In the genomic region with DNA sequence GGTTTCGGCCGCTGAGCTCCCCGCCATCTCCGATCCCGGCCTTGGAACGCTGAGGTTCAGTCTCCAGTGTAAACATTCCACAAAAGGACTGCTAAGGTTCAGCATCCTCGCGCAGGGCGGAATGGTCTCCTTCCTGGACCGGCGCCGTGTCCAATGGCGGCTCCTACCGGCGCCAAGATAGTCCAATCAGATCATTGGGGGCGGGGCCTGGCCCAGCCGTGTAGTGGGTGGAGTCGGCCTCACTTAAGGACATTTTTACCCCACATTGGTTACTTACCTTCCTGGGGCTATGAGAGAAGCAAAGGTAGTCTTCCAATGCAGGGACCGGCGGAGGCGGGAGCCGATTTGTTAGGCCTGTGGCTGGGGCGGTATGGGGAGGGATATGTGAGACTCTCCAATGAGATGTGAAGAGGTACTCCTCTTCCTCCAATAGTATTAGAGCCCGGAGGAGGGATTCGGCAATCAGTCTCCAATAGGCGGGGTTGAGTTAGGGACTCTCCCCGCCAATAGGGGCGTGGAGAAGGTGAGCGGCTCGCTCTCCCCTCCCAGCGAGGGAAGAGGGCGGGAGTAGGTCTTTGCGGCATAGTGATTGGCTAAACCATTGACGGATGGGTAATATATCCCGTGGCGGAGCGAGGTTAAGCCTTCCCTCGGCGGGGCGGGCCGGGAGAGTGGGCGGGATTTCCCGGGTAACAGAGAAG, we compare ENCODE assay signal across 7 mouse cellular contexts. TPM values are rescaled to one million over a fixed set of nuclear protein-coding genes. Genes with fewer than 3 reads are reported as not detected.
A peak's percentile ranks its signal among the peaks of the same experiment; 100 is the strongest.
DNase-seq lines count a peak whose midpoint lies in the region; ATAC-seq lines count a peak whose summit lies in the region.

No protein-coding gene starts in this region.

- no peaks in the 10 kb centered on the region for H3K9me3 ChIP-seq in embryonic facial prominence, embryonic 12.5 days
- H3K9me3 ChIP-seq in limb, embryonic 11.5 days (ENCODE audit: control insufficient read depth, low read length), result no peaks in the 10 kb centered on the region
- no peaks in the 10 kb centered on the region for H3K9me3 ChIP-seq in midbrain, embryonic 14.5 days (ENCODE audit: control insufficient read depth, low read length)

- H3K4me2 ChIP-seq in embryonic facial prominence, embryonic 12.5 days (replicated peaks), result peak overlapping the region; percentile 92
- H3K4me2 ChIP-seq in limb, embryonic 11.5 days (ENCODE audit: low read depth, severe bottlenecking), result peak overlapping the region; percentile 83
- H3K4me2 ChIP-seq in midbrain, embryonic 14.5 days (ENCODE audit: low read length), result peak overlapping the region; percentile 84

- H3K36me3 ChIP-seq in embryonic facial prominence, embryonic 12.5 days, result no peaks in the 10 kb centered on the region
- H3K36me3 ChIP-seq in limb, embryonic 11.5 days (ENCODE audit: control insufficient read depth, insufficient read depth, low read length), result no peaks in the 10 kb centered on the region; the same call in 1 of the 2 replicates
- no peaks in the 10 kb centered on the region for H3K36me3 ChIP-seq in midbrain, embryonic 14.5 days (ENCODE audit: control insufficient read depth, insufficient read depth, low read length)

- WGBS in embryonic facial prominence, embryonic 12.5 days, result under 1% methylated on average over 43 of the region's 43 CpGs
- WGBS in limb, embryonic 11.5 days, result under 1% methylated on average over 43 of the region's 43 CpGs
- WGBS in midbrain, embryonic 14.5 days, result under 1% methylated on average over 43 of the region's 43 CpGs

- peak overlapping the region; percentile 98 for H3K27ac ChIP-seq in embryonic facial prominence, embryonic 12.5 days
- H3K27ac ChIP-seq in limb, embryonic 11.5 days (replicated peaks; ENCODE audit: low read depth, low read length), result peak overlapping the region; percentile 94
- peak overlapping the region; percentile 95 for H3K27ac ChIP-seq in midbrain, embryonic 14.5 days (replicated peaks; ENCODE audit: low read depth, low read length)

- peak overlapping the region; percentile 89 for H3K9ac ChIP-seq in embryonic facial prominence, embryonic 12.5 days
- peak overlapping the region; percentile 80; the same call in 1 of the 2 replicates for H3K9ac ChIP-seq in limb, embryonic 11.5 days (ENCODE audit: low read length)
- H3K9ac ChIP-seq in midbrain, embryonic 14.5 days (replicated peaks; ENCODE audit: low read length), result peak overlapping the region; percentile 74; the same call in 1 of the 2 replicates

- peaks cover 15% of the 10 kb centered on the region; the same call in 1 of the 2 replicates for H3K4me1 ChIP-seq in embryonic facial prominence, embryonic 12.5 days
- peaks cover 8% of the 10 kb centered on the region; the same call in 1 of the 2 replicates for H3K4me1 ChIP-seq in limb, embryonic 11.5 days (ENCODE audit: control insufficient read depth, insufficient read depth, low read length)
- peaks cover 16% of the 10 kb centered on the region for H3K4me1 ChIP-seq in midbrain, embryonic 14.5 days (ENCODE audit: control insufficient read depth, insufficient read depth, low read length)

- no peaks in the 10 kb centered on the region for H3K27me3 ChIP-seq in embryonic facial prominence, embryonic 12.5 days
- H3K27me3 ChIP-seq in limb, embryonic 11.5 days (ENCODE audit: control insufficient read depth, insufficient read depth, low read length), result no peaks in the 10 kb centered on the region
- H3K27me3 ChIP-seq in midbrain, embryonic 14.5 days (ENCODE audit: control insufficient read depth, insufficient read depth, low read length), result no peaks in the 10 kb centered on the region

- peak; percentile 87 for ATAC-seq in embryonic facial prominence, embryonic 12.5 days (ENCODE audit: insufficient number of reproducible peaks, insufficient read depth, low FRiP score, low TSS enrichment)
- peak; percentile 87 for ATAC-seq in limb, embryonic 11.5 days (ENCODE audit: insufficient number of reproducible peaks, low FRiP score, low TSS enrichment, low read depth)
- ATAC-seq in midbrain, embryonic 14.5 days (ENCODE audit: low FRiP score, low TSS enrichment), result peak; percentile 88

- peak overlapping the region; percentile 86 for H3K4me3 ChIP-seq in embryonic facial prominence, embryonic 12.5 days
- peak overlapping the region; percentile 94 for H3K4me3 ChIP-seq in limb, embryonic 11.5 days (ENCODE audit: low read depth, low read length)
- H3K4me3 ChIP-seq in midbrain, embryonic 14.5 days (replicated peaks; ENCODE audit: low read depth, low read length), result peak overlapping the region; percentile 98

- DNase-seq in adrenal gland, postnatal 25 days, result peak; percentile 96
- peak; percentile 100 for DNase-seq in heart, adult 11 months
- DNase-seq in kidney, adult 18-20 months, result peak; percentile 98
- peak; percentile 99 for DNase-seq in limb, embryonic 11.5 days (ENCODE audit: low spot score)
- DNase-seq in midbrain, embryonic 14.5 days, result peak; percentile 99
- DNase-seq in spleen, adult 18-20 months, result peak; percentile 96 to 98

RNA-seq across cellular contexts. Expression of gene Sin3a, which starts 4.0 kb away (rescaled TPM):
- 59.6 and 73.2 TPM in 2 replicates for total RNA-seq in adrenal gland, postnatal 25 days (2021)
- polyA plus RNA-seq in embryonic facial prominence, embryonic 12.5 days (2016; fragmentation: Nextera tagmentation; extraction: Ambion mirVana), result 41.7 and 48.2 TPM in 2 replicates
- 65.8 and 72.7 TPM in 2 replicates for polyA plus RNA-seq in limb, embryonic 11.5 days (2014; fragmentation: Nextera tagmentation; extraction: Ambion mirVana)
- 23.4 and 40.8 TPM in 2 replicates for polyA plus RNA-seq in midbrain, embryonic 14.5 days (2014; fragmentation: Nextera tagmentation; extraction: Ambion mirVana)

RNA-seq across cellular contexts. Expression of gene Man2c1, which starts 54.7 kb away (rescaled TPM):
- 140 and 170 TPM in 2 replicates for total RNA-seq in adrenal gland, postnatal 25 days (2021)
- polyA plus RNA-seq in embryonic facial prominence, embryonic 12.5 days (2016; fragmentation: Nextera tagmentation; extraction: Ambion mirVana), result 70.2 and 88.8 TPM in 2 replicates
- polyA plus RNA-seq in limb, embryonic 11.5 days (2014; fragmentation: Nextera tagmentation; extraction: Ambion mirVana), result 20.1 and 24.8 TPM in 2 replicates
- polyA plus RNA-seq in midbrain, embryonic 14.5 days (2014; fragmentation: Nextera tagmentation; extraction: Ambion mirVana), result 43.0 and 52.2 TPM in 2 replicates

Comparison
In these comparisons a context has a peak if more than half of its experiments do, and no peak if none do; other contexts are left out.
1. Peak in every context shown above with its lines: DNase-seq, ATAC-seq, H3K4me3 ChIP-seq and H3K27ac ChIP-seq.